Mouse (Mus musculus): ENCODE data around the gene Gramd1c. TPM values are rescaled to one million over a fixed set of nuclear protein-coding genes. Genes with fewer than 3 reads are reported as not detected.

Gene Gramd1c
- total RNA-seq (2021) = 1 to 10 TPM; 4.1 to 4.4 TPM
- long read RNA-seq, partial matches to known transcripts = 1 of 5 reads
- long read RNA-seq, other reads (novel, unspliced or antisense) = 3 of 5 reads

DNA sequence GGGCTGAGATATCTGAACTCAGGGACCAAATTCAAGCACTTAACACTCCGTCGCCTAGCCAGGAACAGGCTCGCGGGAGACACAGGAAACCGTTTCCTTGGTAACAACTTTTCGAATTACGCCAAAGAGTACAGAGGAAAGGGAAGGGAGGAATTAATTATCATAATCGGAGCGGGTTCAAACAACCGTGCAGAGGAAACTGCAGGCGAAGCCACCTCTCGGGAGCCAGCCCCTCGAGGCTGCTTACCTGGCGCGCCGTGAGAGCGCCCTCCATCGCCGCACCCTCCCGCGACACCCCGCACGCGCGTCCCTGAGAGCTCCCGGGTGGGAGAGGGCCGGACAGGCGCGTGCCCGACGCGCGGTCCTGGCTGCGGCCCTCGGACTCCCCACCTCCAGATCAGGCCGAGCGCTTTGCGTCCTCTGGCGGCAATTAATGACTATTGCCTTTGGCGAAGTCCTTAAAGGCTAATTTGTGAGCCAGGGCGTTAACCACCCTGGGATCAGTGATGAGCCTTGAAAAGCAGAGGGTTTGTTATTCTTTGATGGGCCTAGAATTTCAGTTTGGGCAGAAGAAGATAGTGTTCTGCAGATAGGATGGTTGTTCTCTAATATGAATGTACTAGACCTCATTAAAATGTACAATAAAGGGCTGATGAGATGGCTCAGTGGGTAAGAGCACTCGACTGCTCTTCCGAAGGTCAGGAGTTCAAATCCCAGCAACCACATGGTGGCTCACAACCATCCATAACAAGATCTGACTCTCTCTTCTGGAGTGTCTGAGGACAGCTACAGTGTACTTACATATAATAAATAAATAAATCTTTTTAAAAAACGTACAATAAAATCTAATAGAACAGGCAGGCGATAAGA lies at the start of gene Gramd1c:
Gene Gramd1c, minus strand, starts transcription at position 321 of the 870 bp plus-strand sequence.
- DNase-seq (ENCODE audit: low spot score in 2 of 2) = peak; percentile 49 to 69

DNA sequence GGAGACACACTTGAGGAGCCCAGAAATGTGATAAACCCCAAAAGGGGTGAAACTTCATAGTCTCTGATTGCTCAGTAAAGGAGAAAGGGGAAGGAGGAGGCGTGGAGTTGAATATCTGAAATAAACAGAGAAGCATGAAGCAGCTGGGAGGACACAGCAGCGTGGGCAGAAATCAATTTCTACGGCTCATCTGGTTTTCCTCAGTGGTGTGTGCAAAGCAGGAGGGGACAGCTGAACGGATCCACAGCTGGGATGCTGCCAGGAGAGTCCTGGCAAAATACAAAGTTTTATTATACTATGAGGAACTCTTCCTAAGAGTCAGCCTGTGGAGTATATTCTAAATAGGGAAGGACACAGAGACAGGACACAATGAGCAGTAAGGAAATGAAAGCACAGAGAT lies 45.9 kb upstream of the Gramd1c start:
- peak; percentile 50 to 60 for DNase-seq (ENCODE audit: low spot score in 2 of 2)

DNA sequence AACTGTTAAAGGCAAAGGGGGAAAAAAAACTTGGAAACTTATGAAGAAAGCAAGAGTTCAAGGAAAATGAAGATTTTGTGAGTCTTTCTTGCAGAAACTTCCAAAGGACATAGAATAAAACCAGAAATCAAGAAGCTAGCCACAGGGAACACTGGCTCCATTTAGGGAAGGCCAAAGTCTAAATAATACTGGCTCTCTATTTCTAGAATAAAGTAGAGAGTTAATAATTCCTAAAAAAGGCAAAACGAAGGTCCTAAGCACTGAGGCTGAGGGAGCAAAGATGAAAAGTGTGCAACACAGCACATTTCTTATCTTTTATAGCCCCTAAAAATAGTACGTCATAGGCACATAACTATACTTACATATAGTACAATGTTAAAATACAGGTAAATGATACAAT lies 42.1 kb upstream of the Gramd1c start:
- no peak for DNase-seq (ENCODE audit: low spot score in 2 of 2)

DNA sequence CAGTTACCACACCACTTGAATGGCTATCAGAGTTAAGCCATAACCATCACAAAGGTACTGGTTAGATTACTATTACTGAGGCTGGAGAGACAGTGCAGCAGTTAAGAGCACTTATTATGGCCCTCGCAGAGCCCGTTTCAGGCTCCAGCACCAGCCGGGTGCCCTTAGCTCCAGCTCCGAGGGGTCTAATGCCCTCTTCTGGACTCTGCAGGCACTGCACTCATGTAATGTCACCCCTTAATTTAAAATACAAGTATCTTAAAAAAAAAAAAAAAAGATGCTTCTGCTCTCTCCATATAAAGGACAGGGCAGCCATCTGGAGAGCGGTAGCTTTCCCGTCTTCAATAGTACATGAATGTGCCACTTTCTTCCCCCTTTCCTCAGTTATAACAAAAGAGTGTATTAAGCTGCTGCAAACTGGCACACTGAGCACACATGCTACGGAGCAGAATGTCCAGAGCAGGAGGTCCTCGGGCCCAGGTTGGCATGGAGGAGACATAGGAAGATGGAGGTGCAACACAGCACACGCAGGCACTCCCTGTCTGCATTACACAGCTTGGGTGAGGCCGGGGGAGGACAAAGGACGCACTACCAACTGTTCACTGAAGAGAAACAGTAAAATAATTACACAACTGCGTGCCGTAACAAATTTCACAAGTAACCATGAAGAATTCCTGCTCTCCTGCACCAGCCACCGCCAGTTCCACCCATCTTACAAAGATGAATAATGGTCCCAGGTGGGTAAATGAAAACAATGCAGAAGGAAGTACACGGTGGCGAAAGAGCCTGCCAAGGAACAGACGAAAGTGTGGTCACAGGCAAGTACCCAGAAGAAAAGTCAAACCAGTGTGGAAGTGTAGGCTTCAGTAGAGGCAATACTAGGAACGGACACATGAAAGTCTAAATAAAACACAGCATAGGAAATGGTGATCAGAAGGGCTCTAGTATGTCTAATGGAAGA lies 40.9 kb upstream of the Gramd1c start:
- no peak for DNase-seq (ENCODE audit: low spot score in 2 of 2)

DNA sequence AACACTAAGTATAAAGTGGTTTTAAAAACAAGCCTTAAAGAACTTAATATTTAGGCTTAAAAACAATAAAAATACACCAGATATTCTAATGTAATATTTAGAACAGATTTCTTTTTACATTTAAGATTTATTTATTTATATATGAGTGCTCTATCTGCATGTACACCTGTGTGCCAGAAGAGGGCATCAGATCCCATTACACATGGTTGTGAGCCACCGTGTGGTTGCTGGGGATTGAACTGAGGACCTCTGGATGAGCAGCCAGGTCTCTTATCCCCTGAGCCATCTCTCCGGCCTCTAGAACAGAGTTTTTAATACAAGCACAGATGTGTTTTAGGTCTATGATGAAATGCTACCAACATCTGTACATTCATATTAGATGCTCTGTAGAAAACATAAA lies 39.8 kb upstream of the Gramd1c start:
- no peak for DNase-seq (ENCODE audit: low spot score in 2 of 2)

DNA sequence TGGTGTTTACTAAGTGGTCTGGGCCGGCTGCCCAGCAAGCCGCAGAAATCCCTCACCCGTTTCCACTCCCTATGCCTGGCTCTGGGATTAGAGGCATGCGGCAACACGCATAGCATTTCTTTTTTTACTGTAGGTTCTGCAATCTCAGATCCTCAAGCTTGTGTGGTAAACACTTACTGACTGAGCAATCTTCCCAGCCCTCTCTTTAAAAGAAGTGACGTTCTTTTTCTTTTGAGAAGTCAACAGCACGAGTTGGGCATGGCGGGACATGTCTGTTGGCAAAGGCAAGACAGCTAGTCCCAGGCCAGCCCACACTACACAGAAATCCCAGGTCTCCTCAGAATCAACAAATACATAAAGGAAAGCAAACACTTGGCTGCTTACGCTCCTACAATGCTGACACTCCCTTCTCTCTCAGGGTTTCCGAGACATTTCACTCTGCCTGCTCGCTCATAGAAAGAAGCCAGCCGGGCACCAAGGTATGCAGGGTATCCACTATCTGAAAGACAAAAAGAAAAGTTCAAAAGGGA lies 38.1 kb upstream of the Gramd1c start:
- no peak for DNase-seq (ENCODE audit: low spot score in 2 of 2)

DNA sequence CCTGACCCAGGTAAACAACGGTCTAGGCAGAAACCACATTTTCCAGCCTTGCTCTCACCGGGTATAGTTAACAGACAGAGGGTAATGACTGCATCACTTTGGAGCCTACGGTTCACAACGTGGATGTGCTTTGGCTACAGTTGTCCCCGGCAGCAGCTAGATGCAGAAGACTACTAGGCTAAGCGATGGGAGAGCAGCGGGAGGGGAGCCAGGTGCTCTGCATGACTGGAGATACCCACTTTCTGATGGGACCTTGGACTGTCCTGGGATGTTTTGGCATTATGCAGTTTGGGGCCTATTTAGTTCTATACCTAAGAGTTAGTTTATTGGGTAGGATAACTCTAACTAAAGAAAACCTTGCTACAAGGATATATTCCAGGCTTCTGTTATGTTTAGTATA lies 36.2 kb upstream of the Gramd1c start:
- DNase-seq (ENCODE audit: low spot score in 2 of 2) = no peak

DNA sequence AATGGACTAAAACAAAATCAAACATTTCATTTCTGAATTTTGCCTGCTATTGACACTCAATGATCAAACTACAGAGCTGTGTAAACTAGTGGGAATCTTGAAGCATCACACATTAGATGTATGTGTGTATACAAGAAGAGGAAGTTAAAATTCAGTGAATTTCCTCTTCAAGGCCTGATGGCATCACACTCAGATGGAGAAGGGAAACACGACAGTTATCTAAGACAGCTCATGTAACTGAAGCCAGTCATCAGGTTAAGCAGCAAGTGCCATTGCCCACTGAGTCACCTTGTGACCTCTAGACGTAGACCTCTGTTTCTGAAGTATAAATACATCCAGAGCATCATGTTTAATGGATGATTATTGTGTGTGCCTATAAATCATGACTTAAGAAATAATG lies 24.5 kb upstream of the Gramd1c start:
- no peak for DNase-seq (ENCODE audit: low spot score in 2 of 2)

DNA sequence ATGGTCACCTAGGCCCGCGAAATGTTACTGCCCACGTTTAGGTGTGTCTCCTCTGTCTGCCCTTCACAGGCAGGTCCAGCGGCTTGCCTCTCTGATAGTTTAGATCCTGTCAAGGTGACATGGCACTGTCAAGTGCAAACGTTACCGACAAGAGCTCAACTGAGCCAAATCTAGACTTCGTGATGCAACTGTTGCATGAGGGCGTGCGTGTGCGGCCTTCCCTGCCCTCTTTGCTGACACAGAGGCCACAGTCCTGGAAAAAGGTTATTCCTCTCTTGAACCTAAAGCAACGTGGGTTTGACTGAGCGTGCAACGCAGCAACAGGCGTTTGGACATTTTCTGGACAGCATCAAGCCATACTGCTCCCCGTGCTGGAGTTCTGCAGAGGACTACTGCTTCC lies 1.8 kb downstream of the Gramd1c start:
- no peak for DNase-seq (ENCODE audit: low spot score in 2 of 2)

DNA sequence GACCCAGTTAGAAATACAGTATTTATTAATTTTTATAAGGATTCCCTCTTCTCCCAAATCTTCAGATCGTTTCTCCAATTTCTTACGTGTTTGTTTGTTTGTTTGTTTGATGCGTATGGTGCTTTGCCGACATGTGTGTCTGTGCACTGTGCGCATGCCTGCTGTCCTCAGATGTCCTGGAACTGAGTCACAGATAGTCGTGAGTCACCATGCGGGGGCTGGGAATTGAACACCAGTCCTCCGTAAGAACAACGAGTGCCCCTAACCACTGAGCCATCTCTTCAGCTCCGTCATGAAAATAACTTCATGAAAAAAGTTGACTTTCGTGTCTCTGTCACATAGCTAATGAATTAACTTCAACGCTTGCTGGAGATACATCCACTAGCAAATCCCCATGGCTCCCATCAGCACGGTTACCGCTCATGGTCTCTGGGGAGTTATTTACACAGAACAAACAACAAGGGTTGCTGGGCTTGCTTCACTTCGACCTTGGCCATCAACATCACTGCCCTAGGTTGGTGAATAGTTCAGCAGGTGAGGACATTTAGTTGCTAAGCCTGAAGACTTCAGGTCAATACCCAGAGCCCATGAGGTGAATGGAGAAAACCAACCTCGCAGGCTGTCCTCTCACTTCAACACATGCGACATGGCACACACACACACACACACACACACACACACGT lies 2.4 kb downstream of the Gramd1c start:
- DNase-seq (ENCODE audit: low spot score in 2 of 2) = no peak

DNA sequence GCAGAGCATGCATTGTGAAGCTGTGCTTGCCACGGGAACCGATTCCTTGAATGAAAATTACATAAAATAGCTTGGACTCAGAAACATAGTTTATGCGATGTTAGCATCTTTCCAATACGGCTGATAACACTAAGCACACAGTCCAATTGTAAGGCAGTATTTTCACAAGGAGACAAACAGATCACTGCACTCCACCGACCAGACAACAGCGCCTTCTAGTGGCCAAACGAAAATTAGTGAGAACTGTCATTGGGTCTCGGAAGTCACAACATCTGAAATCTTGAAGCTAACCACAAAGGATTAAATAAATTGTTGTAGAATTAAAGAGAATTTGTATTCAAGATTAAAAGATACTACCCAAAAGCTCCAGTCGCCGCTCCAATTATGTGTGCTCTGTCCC lies 4.4 kb downstream of the Gramd1c start:
- DNase-seq (ENCODE audit: low spot score in 2 of 2) = peak; percentile 60 to 93

DNA sequence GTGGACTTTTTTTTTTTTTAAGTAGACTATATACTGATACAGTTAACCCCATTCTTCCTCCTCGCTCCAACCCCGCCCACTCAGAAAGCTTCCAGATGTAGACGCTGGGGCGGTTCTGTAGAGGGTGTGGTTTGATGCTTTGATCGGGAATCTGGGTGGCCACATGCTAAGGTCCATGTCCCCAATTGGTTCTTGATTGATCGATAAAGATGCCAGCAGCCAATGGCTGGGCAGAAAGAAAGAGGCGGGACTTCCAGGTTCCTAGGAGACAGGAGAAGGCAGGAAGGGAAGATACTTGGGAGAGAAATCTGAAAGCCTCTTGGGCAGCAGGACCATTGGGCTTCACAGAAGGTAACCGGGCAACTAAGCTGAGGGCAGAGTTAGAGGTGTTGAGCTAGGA lies 7.4 kb downstream of the Gramd1c start:
- no peak for DNase-seq (ENCODE audit: low spot score in 2 of 2)

DNA sequence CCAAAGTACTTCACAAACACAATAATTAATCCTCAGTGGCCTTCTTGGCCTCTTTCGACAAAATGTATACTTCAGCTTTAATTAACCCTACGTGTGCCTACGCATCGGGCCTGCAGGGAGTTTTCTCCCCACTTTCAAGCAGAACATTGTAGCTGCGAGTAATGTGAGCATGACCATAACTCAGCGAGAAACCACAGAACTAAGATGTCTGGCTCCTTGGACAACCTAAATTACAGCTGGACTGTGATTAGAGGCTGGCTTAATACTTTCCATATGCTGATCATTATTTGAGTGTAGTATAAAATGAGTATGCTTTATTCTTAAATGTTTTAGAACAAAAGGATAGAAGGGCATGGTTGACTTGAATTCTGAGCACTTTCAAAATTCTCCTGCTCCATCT lies 9.9 kb downstream of the Gramd1c start:
- no peak for DNase-seq (ENCODE audit: low spot score in 2 of 2)

DNA sequence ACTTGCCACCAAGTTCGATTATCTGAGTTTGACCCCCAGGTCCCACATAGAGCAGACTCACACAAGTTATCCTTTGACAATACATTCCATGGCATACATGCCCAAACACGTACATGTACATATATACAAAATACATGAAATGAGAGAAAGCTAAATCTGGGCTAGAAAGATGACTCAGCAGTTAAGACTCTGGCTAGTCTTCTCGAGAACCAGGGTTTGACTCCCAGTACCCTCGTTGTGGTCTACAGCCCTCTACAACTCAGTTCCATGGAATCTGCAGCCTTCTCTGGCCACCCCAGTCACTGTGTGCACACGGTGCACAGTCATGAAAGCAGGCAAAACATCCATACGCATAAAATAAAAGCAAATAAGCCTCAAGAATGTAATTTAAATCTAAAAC lies 10.8 kb downstream of the Gramd1c start:
- no peak for DNase-seq (ENCODE audit: low spot score in 2 of 2)

DNA sequence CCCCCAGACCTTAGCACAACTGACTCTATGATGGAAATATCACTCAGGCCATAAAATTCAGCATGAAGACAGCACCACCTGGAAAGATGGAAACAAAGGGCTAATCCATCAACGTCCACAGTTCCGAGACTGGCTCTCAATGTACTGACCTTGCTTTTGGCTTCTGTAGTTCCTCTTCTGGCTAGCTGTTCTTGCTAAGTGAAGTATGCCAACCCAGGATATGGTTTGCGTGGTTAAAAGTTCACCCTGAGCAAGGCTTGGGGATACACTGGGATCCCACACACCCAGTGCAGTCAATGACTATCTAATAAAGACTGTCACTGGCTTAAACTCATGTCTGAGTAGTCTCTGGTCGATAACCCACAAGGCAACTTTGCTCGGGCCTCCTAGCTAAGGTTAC lies 13.0 kb downstream of the Gramd1c start:
- DNase-seq (ENCODE audit: low spot score in 2 of 2) = no peak

DNA sequence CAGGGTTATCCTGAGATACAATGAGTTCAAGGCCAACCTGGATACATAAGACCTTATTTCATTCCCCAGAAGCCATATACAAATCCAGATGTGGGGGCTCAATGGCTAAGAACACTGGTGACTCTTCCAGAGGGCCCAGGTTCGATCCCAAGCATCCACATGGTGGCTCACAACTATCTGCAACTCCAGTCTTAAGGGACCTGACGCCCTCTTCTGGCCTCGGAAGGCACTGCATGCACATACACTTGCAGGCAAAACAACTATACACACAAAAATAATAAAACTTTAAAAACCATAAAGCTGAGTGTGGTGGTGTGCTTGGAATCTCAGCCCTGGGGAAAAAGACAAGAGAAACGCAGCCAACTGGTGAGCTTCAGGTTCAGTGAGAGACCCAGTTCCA lies 24.0 kb downstream of the Gramd1c start:
- DNase-seq (ENCODE audit: low spot score in 2 of 2) = no peak

DNA sequence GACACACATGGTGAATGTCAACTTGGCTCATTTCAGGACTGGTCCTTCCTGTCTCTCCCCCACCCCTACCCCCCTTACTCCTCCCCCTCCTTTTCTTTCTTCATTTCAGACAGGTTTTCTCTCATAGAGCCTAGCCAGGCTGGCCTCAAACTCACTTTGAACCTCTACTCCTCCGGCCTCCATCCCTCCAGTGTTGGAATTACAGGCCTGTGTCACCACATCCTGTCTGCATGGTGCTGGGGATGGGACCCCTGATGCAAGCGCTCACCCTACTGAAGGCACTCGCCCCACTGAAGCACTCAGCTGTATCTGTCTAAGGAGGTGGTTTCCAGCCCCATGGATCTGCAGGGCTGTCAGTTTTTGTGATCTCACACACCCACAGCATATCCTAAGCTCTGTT lies 27.9 kb downstream of the Gramd1c start:
- no peak for DNase-seq (ENCODE audit: low spot score in 2 of 2)

DNA sequence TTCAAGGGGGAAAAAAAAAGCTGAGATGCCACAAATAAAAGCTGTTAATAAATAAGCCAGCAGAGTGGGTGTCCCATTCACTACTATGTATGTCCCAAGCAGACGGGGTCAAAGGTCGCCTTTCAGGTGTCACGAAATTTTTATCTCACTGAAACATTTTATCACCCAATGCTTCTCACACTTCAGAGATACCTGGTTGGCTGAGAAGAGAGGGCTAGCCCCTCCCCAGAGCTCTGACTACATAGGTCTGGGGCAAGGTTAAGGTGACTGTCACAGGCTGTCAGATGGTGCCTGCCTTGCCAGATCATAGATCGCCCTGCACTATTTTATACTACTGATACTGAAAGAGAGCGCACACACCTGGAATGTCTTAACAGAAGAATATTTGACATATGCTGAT lies 29.8 kb downstream of the Gramd1c start:
- DNase-seq (ENCODE audit: low spot score in 2 of 2) = no peak

DNA sequence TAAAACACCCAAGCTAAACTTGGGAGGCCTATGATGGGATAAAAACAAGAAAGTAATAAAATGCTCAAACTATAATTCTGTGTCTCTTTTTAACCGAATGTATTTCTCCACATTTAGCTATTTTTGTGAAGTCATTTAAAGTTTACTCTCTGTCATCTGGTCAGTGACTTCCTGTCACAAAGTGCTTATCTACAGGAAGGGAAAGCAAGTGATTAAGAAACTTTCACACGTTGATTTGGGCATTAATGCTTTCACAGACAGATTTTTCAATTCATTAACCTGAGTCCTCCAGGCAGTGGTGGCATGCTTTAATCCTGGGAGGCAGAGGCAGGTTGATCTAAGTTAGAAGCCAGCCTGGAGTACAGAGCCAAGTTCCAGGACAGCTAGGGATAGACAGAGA lies 33.9 kb downstream of the Gramd1c start:
- DNase-seq (ENCODE audit: low spot score in 2 of 2) = no peak

DNA sequence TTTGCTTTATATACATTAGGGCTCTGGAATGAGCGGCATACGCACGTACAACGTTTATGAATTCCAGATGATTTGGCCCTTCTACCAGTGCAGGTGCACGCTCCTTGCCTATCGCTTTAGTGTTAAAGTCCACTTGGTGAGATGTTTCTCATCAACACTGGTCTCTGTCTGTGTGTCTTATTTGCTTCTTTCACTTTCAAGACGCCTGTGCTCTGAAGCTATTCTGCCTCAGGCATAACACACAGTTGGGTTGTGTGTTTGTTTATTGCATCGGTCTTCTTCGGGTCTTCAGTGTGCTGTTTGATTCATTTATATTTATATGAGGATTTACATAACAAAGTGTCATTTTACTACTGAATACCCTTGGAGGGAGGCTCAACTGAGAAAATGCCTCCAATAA lies 36.3 kb downstream of the Gramd1c start:
- DNase-seq (ENCODE audit: low spot score in 2 of 2) = no peak

DNA sequence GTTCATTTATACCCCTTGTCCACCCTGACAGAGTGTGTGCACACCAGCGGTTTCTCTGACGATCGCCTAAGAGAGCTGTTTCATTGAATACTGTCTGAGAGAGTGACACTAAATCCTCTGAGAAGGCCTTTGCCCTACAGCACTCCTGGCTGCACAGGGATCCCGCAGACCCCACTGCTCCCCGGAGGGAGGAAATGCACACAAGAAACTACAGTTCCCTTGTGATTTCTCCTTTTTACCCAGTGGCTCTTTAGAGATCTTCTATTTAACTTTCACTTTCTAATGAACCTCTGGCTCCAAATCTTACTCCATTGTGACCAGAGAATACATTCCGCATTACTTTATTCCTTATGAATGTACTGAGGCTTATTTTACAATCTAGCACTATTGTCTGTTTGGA lies 36.9 kb downstream of the Gramd1c start:
- DNase-seq (ENCODE audit: low spot score in 2 of 2) = no peak

Data from layer of hippocampus, adult 18-20 months (tissue).